Mouse (Mus musculus): Measurements from ENCODE around the gene Gnptab.
A peak's percentile ranks its signal among the peaks of the same experiment; 100 is the strongest.
"Not testable (repeated sequence)": the region's sequence is repeated elsewhere in the genome, so short reads cannot be mapped to it uniquely, and the experiment has no call there.

Gnptab gene

DNA sequence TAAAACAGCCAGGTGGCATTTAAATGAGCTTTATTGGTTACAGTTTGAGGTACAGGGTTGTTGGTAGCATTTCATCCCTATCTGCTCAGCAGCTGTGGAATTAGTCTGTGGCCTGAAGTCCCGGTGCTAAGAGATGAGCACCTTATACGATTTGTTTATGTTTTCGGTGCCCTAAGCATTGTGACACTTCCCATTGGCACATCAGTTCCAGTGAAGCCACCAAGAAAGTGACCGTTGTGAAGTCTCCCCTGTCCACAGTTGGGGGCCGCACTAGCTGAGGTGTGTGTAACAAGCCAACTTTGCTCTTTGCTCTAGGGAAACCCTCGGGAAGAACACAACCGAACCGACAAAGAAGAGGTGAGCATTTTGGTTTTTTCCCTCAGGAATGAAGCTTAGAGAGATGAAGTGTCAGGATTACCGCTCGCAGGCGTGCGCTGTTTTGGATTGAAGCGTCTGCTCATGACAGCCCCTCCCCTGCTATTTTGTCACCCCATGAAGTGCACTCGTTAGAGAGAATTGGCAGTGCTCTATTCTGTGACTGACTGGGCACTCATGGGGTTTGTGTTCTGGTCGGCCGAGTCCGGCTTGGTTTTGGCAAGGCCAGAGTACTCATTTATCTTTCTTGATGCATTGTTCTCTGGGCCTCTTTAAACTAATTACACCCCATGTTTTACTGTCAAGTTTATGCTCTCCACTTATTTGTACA is 33.5 kb downstream of the Gnptab start:
- DNase-seq (ENCODE audit: low spot score in 2 of 2), result no peak

DNA sequence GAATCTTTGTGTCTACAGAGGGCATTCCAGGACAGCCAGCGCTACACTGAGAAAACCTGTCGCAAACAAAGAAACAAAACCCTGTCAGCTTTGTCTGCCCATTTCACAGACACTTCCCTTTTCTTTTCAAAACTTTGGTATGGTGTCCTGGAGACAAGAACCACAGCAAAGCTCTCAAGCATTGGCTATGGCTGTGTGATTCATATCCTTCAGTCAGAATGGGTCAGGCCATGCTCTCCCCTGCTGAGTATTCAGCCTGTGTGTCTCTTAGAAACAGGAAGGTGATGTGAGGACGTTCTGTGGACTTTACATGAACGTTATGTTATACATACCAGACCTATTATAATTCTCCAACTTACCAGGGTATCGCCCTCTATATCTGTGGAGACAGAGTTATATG is 38.8 kb downstream of the Gnptab start:
- no peak for DNase-seq (ENCODE audit: low spot score in 2 of 2)

DNA sequence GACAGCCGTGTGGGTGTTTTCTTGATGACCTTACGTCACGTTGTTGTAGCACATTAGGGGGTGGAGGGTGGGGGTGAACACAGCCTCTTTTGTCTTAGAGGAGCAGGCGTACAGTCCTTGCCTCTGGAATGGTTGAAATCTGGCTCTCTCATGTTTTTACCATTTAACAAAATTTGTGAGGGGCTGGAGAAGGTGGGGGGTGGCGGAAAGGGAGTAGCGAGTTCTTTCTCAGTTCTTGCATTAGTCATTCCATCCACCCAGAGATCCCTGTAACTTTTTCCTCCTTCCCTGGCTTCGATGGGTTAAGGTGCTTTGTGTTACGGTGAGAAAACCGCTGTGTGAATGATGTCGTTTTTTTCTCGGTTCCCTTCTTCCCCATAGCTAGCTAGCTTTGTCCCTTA is 41.2 kb downstream of the Gnptab start:
- no peak for DNase-seq (ENCODE audit: low spot score in 2 of 2)

DNA sequence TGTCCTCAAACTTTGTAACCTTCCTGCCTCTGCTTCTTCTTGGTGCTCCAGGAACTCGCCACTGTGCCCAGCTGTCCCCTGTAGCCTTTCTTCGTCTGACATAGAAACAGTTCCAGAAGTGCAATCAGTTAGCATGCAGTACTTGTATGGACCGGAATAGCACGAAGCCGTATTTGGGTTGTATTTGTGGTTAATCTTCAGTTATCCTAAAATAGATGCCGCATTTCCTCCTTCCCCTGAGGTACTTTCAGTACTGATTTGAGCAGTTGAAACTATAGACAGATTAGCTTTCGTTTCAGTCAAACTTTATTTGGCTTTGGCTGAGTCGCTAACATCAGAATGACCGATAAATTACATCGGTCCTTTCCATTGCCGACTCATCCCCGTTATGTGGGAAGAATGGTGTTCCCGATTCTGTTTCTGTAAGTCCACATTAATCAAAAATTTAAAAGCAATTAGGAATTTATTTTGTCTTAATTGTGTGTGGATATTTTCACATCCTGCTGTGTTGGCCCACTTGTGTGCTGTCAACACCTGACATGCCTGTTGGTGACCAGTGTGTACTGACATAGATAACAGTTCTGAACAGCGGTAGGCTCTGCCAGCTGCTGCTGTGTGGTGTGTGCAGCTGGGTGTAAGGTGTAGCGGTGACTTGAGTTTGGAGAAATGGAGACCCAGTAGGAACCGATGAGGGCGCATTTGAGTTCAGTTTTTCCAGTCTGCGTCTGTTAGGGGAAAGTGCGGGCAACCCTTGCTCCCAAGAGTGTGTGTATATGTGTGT is 41.9 kb downstream of the Gnptab start:
- no peak for DNase-seq (ENCODE audit: low spot score in 2 of 2)

DNA sequence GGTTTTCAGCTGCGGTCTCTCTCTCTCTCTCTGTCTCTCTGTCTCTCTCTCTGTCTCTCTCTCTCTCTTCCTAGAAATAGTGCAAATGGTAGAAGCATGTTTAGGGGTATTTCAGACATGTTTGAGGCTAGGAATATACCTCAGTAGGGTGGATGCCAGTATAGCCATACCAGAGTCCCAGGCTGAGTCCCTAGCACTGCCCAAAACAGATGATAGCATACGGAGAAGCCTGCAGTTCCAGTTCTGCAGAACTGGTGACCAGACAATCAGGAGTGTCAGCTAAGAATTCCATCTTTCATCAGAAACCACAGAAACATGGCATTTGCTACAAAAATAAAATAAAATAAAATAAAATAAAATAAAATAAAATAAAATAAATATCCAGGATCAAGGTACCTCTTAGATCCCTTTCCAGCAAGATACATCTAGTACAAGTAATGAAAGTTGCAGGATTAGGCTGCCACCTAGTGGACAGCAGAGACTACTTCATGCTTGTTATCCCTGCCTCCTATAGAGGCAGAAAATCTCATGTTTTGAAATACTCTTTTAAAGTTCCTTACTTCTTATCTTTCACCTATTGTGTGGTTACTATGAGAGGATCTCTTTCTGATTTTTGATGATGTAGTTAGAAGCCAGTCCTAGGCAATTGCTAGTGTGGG is 47.4 kb downstream of the Gnptab start:
- peak in 1 of 2 experiments; percentile 58 for DNase-seq (ENCODE audit: low spot score in 2 of 2)

DNA sequence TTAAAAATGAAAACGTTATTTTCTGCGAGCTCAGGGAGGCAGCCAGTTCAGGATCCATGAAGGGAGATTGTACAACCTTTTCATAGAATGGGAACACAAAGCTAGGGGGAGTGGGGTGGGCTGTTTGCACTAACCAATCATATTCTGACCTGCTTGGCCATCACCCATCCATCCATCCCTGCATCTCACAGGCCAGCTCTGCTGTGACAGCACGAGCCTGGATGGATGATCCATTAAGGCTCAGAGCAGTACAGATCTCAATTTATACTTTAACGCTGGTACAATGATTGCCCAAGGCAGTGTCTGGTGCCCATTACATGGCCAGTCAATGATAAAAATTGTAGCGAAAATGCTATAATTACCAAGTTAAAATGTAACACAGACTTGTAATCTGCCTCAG is 48.0 kb downstream of the Gnptab start:
- DNase-seq (ENCODE audit: low spot score in 2 of 2), result no peak

DNA sequence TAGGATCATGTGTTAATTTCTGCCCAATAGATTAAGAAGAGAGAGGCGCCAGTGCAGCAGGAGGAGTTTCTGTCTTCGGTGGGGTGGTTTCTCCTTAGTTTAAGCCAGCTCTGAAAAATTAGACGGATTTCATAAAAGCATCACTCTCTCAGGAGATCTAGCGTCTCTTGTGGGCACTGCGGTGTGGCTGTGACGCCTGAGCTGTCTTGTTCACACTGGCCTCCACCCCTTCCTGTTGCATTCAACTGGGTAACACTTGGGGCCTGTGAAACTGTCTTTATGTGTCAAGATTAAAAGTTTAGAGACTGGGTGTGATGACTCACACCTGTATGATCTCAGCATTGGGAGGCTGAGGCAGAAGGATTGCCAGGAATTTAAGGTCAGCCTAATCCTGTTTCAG is 49.1 kb downstream of the Gnptab start:
- DNase-seq (ENCODE audit: low spot score in 2 of 2), result no peak

DNA sequence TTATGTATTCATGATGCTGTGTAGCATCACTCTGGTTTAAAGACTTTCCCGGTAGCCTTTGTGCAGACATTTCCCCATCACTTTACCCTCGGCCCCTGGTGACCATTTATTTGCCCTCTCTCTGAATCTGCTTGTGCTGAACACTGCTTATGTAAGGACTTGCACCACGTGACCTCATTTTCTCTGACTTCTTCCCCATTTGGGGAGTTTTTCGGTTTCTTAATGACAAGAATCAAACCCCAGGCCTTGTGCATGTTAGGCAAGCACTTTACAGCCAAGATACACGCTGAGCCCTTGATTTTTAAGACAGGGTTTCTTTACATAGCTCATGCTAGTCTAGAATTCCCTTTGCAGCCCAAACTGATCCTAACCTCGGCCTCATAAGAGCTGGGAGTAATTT is 62.3 kb downstream of the Gnptab start:
- no peak for DNase-seq (ENCODE audit: low spot score in 2 of 2)

DNA sequence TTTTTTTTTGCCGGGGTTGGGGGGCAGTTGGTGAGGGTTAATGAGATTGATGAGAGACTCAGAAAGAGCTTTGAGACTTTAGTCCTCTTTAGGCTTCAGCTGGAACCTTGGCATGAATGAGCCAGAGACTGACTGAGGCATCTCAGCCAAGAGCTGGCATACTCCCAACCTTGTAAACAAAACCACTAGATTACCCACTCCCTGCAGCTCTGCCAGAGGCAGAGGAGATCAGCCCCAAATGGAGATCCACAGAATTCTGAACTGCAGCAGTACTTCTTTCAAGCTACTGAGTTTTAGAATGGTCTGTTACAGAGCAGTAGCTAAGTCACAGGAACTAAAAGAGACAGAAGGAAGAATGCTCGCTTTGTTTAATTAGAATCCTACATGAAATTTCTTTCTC is 72.3 kb downstream of the Gnptab start:
- DNase-seq (ENCODE audit: low spot score in 2 of 2), result peak; percentile 24 to 61

DNA sequence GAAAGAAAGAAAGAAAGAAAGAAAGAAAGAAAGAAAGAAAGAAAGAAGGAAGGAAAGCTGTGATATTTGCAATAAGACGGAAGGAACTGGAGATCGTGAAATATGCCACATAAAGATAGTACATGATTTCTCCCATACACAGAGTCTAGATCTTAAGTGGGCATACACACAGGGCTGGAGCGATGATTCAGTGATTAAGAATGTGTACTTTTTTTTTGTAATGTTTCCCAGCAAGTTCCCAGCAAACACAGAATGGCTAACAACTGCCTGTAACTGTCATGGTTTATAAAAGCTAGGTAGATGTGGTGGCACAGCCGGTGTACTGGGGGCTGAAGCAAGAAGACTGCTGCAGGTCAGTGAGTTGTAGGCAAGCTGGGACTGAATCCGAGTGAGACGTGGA is 73.1 kb downstream of the Gnptab start:
- no peak for DNase-seq (ENCODE audit: low spot score in 2 of 2)

DNA sequence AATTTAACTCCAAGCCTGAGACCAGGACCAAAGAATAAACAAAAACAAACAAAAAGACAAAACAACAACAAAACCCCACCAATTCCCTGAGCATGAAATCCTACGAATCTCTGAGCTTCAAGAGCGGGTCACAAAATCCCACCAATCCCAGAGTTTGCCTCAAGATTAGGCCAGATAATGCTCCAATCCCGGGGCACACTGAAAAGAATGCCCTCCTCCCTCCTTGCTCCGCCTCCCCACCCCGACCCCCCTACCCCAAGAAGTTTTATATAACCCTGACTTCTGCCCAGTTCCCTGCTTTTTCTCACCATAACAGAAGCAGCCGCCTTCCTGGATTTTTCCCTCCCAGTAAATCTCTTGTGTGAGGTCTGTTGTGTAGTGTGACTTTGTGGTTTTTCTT is 78.9 kb downstream of the Gnptab start:
- no peak for DNase-seq (ENCODE audit: low spot score in 2 of 2)

DNA sequence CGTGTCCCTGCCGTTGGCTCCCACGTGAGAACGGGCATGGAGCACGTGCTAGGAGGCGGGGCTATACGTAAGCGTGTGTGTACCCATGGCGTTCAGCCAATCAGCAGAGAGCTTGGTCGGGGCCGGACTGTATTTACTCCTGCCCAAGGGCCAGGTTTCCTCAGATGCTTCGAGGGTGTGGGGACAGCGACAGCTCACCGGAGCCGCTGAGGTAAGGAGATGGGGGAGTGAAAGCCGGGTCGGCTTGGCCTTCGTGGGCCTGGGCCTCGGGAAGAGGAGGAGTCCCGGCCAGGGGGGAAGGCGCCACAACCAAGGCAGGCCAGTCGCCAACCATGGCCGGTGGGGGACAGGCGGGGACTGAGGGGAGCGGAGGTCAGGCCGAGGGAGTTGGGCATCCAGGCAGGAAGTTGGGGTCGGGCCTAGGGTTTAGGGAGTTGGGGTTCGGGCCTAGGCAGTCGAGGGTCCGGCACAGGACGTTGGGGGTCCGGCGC is 80.6 kb downstream of the Gnptab start, which contains the start of gene Sycp3:
Sycp3 (plus strand) TSS at position 68 of the 491 bp plus-strand sequence.
- DNase-seq (ENCODE audit: low spot score in 2 of 2), result no peak

DNA sequence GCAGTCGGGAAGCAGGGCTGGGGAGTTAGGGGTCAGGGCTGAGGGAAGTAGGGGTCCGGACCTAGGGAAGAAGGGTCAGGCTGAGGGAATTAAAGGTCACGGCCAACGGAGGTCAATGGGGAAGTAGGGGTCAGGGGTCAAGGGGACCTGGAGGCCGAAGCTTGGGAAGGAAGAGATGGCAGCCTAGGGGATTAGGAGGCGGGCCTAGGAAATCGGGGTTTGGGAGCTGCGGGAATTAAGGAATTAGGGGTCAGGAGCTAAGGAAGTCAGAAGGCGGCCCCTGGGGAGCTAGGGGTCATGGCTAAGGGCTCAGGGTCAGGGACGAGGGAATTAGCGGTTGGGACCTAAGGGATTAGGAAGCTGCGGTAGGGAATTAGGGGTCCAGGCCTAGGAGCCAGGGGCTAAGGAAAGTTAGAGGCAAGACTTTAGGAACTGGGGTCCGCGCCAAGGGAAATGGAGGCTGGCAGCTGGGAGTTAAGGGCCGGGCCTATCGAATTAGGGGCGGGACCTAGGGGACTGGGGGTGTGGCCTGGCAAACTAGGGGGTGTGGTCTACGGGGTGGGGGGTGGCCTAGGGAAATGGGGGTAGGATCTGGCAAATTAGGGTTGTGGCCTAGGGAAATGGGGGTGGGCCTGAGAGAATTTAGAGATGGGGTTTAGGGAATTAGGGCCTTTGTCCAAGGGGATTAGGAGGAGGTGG is 81.3 kb downstream of the Gnptab start:
- DNase-seq (ENCODE audit: low spot score in 2 of 2), result no peak

DNA sequence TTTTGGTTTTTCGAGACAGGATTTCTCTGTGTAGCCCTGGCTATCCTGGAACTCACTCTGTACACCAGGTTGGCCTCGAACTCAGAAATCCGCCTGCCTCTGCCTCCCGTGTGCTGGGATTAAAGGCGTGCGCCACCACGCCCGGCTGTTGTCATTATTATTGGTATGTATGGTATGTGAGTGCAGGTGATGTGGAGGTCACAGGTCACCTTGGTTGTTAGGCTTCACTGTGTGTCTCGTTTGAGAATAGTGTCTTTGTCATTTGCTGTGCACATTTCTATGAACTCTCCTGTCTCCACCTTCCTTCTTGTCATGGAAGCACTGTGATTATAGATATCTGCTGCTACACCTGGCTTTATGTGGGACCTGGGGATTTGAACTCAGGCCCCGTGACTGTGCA is 103.9 kb downstream of the Gnptab start:
- DNase-seq (ENCODE audit: low spot score in 2 of 2), result not testable (repeated sequence)

DNA sequence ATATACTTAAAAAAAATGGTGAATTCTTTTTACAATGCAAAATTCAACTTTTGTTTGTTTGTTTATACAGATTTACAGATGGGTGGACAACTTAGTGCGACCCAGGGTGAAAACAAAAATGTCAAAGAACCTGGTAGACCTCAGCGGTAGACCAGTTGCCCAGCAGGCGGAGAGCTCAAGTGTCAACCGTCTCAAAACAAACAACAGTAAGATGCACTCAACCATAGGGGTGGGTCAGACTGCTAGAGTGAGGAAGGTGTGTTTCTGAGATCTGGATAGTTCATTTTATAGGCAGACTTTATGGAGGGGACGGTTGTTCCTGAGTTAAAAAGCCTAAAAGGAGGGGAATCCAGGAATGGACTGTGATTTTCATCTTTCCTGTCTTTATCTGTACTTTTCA is 109.7 kb downstream of the Gnptab start:
- no peak for DNase-seq (ENCODE audit: low spot score in 2 of 2)

DNA sequence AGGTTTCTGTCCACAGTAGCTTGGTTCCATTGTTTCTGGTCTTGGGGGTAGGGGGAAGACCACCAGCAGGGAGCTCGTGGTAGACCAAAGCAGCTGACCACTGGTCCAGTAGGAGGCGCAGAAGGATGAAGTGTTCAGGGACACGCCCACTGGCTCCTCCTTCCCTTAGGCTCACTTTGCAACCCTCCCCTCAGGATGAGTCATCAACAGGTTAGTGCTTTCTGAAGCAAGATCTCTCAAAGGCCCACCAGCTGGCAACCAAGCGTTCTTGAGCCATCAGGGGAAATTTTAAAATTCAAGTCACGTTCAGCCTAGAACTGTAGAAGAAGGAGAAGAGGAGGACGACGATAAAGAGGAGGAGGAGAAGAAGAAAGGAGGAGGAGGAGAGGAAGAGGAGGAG is 112.7 kb downstream of the Gnptab start:
- no peak for DNase-seq (ENCODE audit: low spot score in 2 of 2)

DNA sequence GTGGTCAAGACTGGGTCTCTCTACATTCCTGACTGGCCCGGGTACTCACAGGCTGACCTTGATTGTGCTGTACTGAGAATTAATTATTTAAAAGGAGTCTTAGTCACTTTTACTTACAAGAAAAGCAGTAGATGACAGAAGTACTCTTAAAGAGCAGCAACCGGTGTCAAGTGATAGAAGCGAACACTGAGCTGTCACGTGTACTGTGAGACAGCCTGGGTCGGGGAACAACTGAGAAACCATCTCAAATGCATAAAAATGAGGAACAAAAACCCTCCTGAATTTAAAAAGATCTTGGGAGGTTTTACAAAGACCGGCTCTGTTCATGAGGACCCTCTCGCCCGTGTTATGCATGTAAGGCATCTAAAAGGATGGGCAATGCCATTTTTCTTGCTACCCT is 113.7 kb downstream of the Gnptab start:
- DNase-seq (ENCODE audit: low spot score in 2 of 2), result no peak

DNA sequence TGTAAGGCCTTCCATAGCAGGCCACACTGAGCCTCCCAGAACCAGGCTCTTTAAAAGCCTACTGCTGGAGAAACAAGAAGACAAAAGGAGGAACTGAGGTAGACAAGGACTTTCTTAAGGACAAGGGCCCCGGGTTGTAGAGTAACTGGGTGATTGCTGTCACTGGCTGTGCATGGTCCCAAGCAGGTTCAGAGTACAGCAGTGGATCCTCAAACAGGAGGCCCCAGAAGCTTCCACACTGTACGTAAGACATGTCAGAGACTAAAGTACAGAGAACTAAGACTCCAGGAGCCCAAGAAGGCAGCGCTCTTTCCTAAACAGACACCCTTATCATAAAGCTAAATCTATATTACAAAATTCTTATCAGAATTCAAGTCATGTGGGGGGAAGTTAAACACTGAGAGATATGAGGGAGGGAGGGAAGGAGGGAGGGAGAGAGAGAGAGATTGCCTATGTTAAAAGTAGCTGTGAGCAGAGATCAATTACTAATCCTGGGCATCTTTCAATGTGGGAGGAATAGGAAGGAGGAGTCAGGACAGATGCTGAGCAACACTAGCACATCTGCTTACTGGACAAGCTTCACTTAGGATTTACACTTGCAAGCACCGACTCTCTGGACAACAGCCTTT is 116.1 kb downstream of the Gnptab start:
- no peak for DNase-seq (ENCODE audit: low spot score in 2 of 2)

Measured in frontal cortex, postnatal 36 days (tissue).